Mouse (Mus musculus): ENCODE data around the gene Lemd1. TPM values are rescaled to one million over a fixed set of nuclear protein-coding genes. Genes with fewer than 3 reads are reported as not detected.

The Lemd1 gene
- polyA plus RNA-seq, 1 experiment from 2014 or later: 2.0 TPM

GRCm38 (mm10) chr1:132290921-132291675 lies 99.9 kb downstream of the Lemd1 start:
- DNase-seq (ENCODE audit: low spot score): peak; percentile 47
- peaks cover 64% of the 10 kb centered on the region for H3K4me1 ChIP-seq
- H3K27ac ChIP-seq (replicated peaks): peak overlapping the region; percentile 45
- H3K4me3 ChIP-seq: no peak overlapping the region
- peaks cover 46% of the 10 kb centered on the region for H3K27me3 ChIP-seq (replicated peaks; ENCODE audit: low read depth, poor library complexity, severe bottlenecking)
- H3K9me3 ChIP-seq: no peaks in the 10 kb centered on the region
- H3K36me3 ChIP-seq (replicated peaks): no peaks in the 10 kb centered on the region
- WGBS: 27% methylated on average over 11 of the region's 11 CpGs

GRCm38 (mm10) chr1:132291706-132292105 lies 100.5 kb downstream of the Lemd1 start:
- no peak for DNase-seq (ENCODE audit: low spot score)
- H3K27me3 ChIP-seq (replicated peaks; ENCODE audit: low read depth, poor library complexity, severe bottlenecking): peaks cover 47% of the 10 kb centered on the region
- peaks cover 65% of the 10 kb centered on the region for H3K4me1 ChIP-seq
- WGBS: 44% methylated on average over 4 of the region's 4 CpGs
- peak overlapping the region; percentile 45 for H3K27ac ChIP-seq (replicated peaks)
- no peaks in the 10 kb centered on the region for H3K9me3 ChIP-seq
- no peaks in the 10 kb centered on the region for H3K36me3 ChIP-seq (replicated peaks)
- H3K4me3 ChIP-seq: peak overlapping the region; percentile 5; the same call in 1 of the 2 replicates

DNA sequence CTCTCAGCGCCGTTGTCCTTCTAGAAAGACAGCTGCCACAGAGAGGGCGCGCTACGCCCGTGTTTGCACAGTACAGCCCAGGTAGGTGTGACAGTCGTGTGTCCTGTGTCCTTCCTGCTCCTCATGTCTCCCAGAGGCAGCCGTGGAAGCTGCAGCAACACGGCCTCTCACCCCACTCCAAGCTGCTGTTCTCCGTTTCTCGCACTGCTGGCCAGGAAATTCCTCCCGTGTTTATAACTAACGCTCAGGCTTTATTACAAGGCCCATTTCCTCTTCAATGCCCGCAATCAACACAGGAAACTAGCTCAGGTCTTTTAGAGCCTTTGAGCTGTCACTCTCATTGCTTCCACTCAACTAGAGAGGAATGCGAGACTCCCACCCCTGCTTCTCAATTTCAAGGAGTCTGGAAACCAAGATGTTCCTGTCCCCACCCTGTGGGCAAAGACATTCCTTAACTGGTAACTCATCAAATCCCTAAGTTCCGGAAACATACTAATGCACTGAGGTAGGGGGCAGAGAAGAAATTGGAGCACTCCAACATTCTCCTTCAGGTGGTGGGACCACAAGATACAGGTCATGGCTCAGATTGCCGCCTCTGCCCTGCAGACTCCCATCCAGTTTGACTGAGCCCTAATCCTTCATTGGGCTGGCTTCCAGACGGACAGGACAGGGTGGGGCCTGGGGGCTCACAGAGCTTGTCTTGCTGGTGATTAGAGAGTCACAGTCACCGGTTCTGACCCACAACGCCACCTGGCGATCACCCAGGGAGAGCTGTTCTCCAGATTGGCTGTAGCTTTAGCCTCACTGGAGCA lies 101.3 kb downstream of the Lemd1 start:
- Histone ChIP-seq H3K36me3 (replicated peaks) (no peaks in the 10 kb centered on the region), H3K27ac (replicated peaks) (peak overlapping the region; percentile 45), H3K4me1 (peaks cover 62% of the 10 kb centered on the region), H3K4me3 (0 out of 2 replicates have a peak overlapping the region, but pooled peaks have one; percentile 1), H3K27me3 (replicated peaks; ENCODE audit: low read depth, poor library complexity, severe bottlenecking) (peaks cover 52% of the 10 kb centered on the region), H3K9me3 (no peaks in the 10 kb centered on the region)
- DNase-seq (ENCODE audit: low spot score): peak; percentile 51
- WGBS: 46% methylated on average over 21 of the region's 21 CpGs

DNA sequence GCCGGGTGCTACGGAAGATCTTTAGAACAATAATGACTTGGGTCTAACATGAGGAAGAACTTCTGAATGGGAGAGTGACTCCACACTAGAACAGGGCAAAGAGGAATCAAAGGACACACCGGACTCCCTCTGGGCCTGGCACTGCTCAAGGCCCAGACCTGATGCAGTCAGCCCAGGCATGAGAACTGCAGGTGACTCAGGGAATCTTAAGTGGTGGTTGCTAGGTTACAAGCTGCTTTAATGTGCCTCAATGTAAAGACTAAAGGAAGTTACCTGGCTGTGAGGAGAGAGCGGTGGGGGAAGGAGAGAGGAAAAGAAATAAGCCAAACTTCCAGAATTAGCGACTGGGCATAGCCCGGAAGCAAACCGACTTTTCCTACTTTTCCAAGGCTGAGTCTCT lies 104.3 kb downstream of the Lemd1 start:
- no peak for DNase-seq (ENCODE audit: low spot score)
- Histone ChIP-seq H3K4me3 (no peak overlapping the region), H3K27me3 (replicated peaks; ENCODE audit: low read depth, poor library complexity, severe bottlenecking) (peaks cover 64% of the 10 kb centered on the region), H3K4me1 (peaks cover 58% of the 10 kb centered on the region), H3K9me3 (no peaks in the 10 kb centered on the region), H3K36me3 (replicated peaks) (no peaks in the 10 kb centered on the region), H3K27ac (replicated peaks) (no peak overlapping the region)
- WGBS: 67% methylated on average over 7 of the region's 7 CpGs

GRCm38 (mm10) chr1:132296051-132296450 lies 104.8 kb downstream of the Lemd1 start:
- peaks cover 69% of the 10 kb centered on the region for H3K27me3 ChIP-seq (replicated peaks; ENCODE audit: low read depth, poor library complexity, severe bottlenecking)
- no peaks in the 10 kb centered on the region for H3K9me3 ChIP-seq
- 64% methylated on average over 3 of the region's 3 CpGs for WGBS
- no peak for DNase-seq (ENCODE audit: low spot score)
- H3K4me3 ChIP-seq: no peak overlapping the region
- H3K36me3 ChIP-seq (replicated peaks): no peaks in the 10 kb centered on the region
- H3K4me1 ChIP-seq: peaks cover 53% of the 10 kb centered on the region
- no peak overlapping the region for H3K27ac ChIP-seq (replicated peaks)

GRCm38 (mm10) chr1:132298425-132298800 lies 107.2 kb downstream of the Lemd1 start, which contains the start of gene Klhdc8a:
Klhdc8a (plus strand) TSS chr1:132298626.
- peaks cover 31% of the 10 kb centered on the region for H3K4me1 ChIP-seq
- no peaks in the 10 kb centered on the region for H3K9me3 ChIP-seq
- peak within 1 kb of the TSS; percentile 78 for H3K27ac ChIP-seq (replicated peaks)
- H3K27me3 ChIP-seq (replicated peaks; ENCODE audit: low read depth, poor library complexity, severe bottlenecking): peaks cover 91% of the 10 kb centered on the region
- H3K36me3 ChIP-seq (replicated peaks): no peaks in the 10 kb centered on the region
- DNase-seq (ENCODE audit: low spot score): peak; percentile 66
- 1% methylated on average over 28 of the region's 28 CpGs for WGBS
- peak within 1 kb of the TSS; percentile 77 for H3K4me3 ChIP-seq

DNA sequence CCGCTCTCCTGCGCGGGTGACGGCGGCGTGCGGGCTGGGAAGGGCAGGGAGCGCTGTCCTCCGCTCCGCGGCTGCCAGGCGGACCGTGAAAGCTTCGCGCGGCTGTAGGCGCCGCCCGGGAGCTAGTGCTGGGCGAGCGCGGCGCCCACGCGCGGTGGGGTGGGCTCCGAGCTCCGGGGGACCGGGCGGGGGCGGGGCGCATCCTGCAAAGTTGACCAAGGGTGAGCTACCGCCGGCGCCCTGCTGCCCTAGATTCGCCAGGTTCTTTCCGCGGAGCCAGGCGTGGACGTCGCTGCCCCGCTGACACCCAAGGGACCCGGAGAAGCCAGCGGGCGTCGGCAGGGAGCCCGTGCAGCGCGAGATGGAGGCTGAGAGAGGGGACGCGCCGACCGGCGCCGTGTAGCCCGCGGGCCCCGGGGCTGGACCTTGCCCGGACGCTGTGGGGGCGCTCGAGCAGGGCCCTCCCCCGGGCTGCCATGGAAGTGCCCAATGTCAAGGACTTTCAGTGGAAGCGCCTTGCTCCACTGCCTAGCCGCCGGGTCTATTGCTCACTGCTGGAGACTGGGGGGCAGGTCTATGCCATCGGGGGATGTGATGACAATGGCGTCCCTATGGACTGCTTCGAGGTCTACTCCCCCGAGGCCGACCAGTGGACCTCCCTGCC lies 107.7 kb downstream of the Lemd1 start:
- WGBS: 1% methylated on average over 71 of the region's 71 CpGs
- peaks cover 37% of the 10 kb centered on the region for H3K4me1 ChIP-seq
- peaks cover 94% of the 10 kb centered on the region for H3K27me3 ChIP-seq (replicated peaks; ENCODE audit: low read depth, poor library complexity, severe bottlenecking)
- DNase-seq (ENCODE audit: low spot score): peak; percentile 41
- no peaks in the 10 kb centered on the region for H3K9me3 ChIP-seq
- H3K27ac ChIP-seq (replicated peaks): peak overlapping the region; percentile 78
- peak overlapping the region; percentile 77 for H3K4me3 ChIP-seq
- no peaks in the 10 kb centered on the region for H3K36me3 ChIP-seq (replicated peaks)

GRCm38 (mm10) chr1:132299744-132300143 lies 108.5 kb downstream of the Lemd1 start:
- Histone ChIP-seq H3K27ac (replicated peaks) (no peak overlapping the region), H3K4me3 (peak overlapping the region; percentile 77; the same call in 1 of the 2 replicates), H3K36me3 (replicated peaks) (no peaks in the 10 kb centered on the region), H3K9me3 (no peaks in the 10 kb centered on the region), H3K4me1 (peaks cover 43% of the 10 kb centered on the region), H3K27me3 (replicated peaks; ENCODE audit: low read depth, poor library complexity, severe bottlenecking) (peaks cover 90% of the 10 kb centered on the region)
- no peak for DNase-seq (ENCODE audit: low spot score)
- WGBS: 81% methylated on average over 5 of the region's 5 CpGs

DNA sequence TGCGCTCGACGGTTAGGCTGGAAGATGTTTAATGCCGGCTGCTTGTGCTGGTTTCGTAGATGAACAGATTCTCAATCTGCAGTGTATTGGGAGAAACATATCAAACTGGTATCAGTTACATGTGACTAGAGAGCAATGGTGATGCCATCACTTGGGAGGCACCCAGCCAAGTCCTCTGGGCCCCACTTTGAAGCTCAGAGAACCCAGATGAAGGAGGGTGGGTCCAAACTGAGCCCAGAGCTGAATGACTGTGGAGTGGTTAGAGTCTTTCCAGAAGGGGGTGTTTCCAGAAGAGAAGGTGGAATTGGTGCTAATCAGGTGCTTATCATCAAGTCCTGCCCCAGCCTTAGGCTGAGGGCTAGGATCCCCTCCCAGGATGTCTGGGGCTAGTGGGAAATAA lies 110.0 kb downstream of the Lemd1 start:
- no peak overlapping the region for H3K4me3 ChIP-seq
- H3K27ac ChIP-seq (replicated peaks): no peak overlapping the region
- no peaks in the 10 kb centered on the region for H3K9me3 ChIP-seq
- 96% methylated on average over 5 of the region's 5 CpGs for WGBS
- peaks cover 81% of the 10 kb centered on the region for H3K27me3 ChIP-seq (replicated peaks; ENCODE audit: low read depth, poor library complexity, severe bottlenecking)
- DNase-seq (ENCODE audit: low spot score): no peak
- H3K4me1 ChIP-seq: peaks cover 42% of the 10 kb centered on the region
- H3K36me3 ChIP-seq (replicated peaks): no peaks in the 10 kb centered on the region

DNA sequence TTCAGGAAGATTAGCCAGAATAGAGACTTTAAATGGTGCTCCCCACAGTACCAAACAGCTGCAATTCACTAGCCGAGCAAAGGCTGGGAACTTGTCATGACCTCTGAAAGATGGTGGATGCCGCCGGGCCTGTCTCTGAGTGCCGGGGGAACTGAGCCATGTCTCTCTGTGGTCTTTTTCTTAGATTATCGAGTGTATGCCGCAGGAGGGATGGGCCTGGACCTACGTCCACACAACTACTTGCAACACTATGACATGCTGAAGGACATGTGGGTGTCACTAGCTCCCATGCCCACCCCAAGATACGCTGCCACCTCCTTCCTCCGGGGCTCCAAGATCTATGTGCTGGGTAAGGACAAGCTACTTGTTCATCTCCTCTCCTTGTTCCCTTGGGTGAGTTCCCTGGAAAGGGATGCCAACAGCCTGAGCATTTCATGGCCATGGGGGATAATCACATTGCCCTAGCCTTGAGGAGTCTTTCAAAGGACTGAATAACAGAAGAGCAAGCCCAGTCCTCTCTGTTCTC lies 111.2 kb downstream of the Lemd1 start:
- peaks cover 72% of the 10 kb centered on the region for H3K27me3 ChIP-seq (replicated peaks; ENCODE audit: low read depth, poor library complexity, severe bottlenecking)
- no peak overlapping the region for H3K4me3 ChIP-seq
- no peak for DNase-seq (ENCODE audit: low spot score)
- WGBS: 86% methylated on average over 9 of the region's 9 CpGs
- H3K27ac ChIP-seq (replicated peaks): no peak overlapping the region
- H3K9me3 ChIP-seq: no peaks in the 10 kb centered on the region
- no peaks in the 10 kb centered on the region for H3K36me3 ChIP-seq (replicated peaks)
- peaks cover 43% of the 10 kb centered on the region for H3K4me1 ChIP-seq

- no peak overlapping the region for H3K27ac ChIP-seq (replicated peaks)
- H3K4me1 ChIP-seq: peaks cover 30% of the 10 kb centered on the region
Measured at GRCm38 (mm10) chr1:132304618-132305214, 113.5 kb downstream of the Lemd1 start.

DNA sequence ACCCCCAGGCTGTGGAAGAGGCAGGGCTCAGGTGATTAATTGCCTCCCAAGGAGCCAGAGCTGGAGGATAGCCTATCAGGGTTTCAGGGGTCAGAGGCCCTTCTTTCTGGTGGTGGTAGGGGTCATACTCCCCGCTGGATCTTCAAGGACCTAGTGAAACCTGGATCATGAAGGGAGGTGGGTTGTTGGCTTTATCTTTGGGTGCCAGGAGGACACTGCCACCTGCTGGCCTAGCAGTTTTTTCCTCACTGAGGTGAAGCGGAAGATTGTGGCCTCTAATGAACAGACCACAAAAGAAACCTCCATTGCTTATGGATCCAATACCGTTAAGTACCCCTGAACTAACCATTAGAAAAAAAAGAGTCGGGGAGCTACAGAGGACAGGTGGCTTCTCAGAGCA lies 114.9 kb downstream of the Lemd1 start:
- no peak overlapping the region for H3K27ac ChIP-seq (replicated peaks)
- H3K27me3 ChIP-seq (replicated peaks; ENCODE audit: low read depth, poor library complexity, severe bottlenecking): peaks cover 46% of the 10 kb centered on the region
- H3K4me3 ChIP-seq: no peak overlapping the region
- DNase-seq (ENCODE audit: low spot score): peak; percentile 30
- H3K9me3 ChIP-seq: no peaks in the 10 kb centered on the region
- H3K36me3 ChIP-seq (replicated peaks): no peaks in the 10 kb centered on the region
- peaks cover 28% of the 10 kb centered on the region for H3K4me1 ChIP-seq
- WGBS: 40% methylated on average over 4 of the region's 4 CpGs

More at GRCm38 (mm10) chr1:132304618-132305214, 113.5 kb downstream of the Lemd1 start:
- DNase-seq (ENCODE audit: low spot score): no peak
- H3K36me3 ChIP-seq (replicated peaks): no peaks in the 10 kb centered on the region
- WGBS: 20% methylated on average over 9 of the region's 9 CpGs
- no peaks in the 10 kb centered on the region for H3K9me3 ChIP-seq
- peaks cover 60% of the 10 kb centered on the region for H3K27me3 ChIP-seq (replicated peaks; ENCODE audit: low read depth, poor library complexity, severe bottlenecking)
- H3K4me3 ChIP-seq: no peak overlapping the region
